Mouse (Mus musculus): ENCODE results near the gene Ank3. TPM values are rescaled to one million over a fixed set of nuclear protein-coding genes. Genes with fewer than 3 reads are reported as not detected.

The Ank3 gene
- polyA plus RNA-seq, 1 experiment from 2014 or later = 8.3 TPM

DNA sequence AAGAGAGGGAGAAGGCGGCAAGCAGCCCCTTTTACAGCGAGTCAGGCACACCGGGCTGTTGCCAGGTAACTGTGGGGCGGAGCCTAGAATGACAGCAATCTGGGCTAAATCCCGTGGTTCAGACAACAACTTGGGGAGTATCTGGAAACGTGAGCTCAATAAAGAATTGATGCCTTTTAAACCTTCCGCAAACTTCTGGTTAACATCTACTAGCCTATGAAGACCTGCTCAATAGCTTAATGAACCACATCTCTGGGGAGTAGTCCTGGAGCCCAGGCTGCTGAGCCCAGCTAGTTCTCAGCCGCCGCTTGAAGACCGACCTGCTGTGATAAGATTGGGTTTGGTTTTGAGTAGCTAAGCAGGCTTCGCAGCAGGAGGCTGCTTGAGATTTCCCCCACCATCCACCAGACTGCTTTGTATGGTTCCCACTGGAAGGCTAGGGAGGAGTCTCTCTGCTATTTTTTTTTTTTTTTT lies 175.7 kb downstream of the Ank3 start:
- Histone ChIP-seq H3K27me3 (peaks cover 15% of the 10 kb centered on the region), H3K36me3 (replicated peaks) (no peaks in the 10 kb centered on the region), H3K4me3 (replicated peaks) (no peak overlapping the region), H3K9ac (no peak overlapping the region), H3K4me1 (replicated peaks) (no peaks in the 10 kb centered on the region), H3K9me3 (replicated peaks) (no peaks in the 10 kb centered on the region), H3K4me2 (no peak overlapping the region), H3K27ac (replicated peaks) (no peak overlapping the region)
- no peak for ATAC-seq (ENCODE audit: insufficient read depth)
- 6% methylated on average over 11 of the region's 11 CpGs for WGBS (ENCODE audit: insufficient replicate concordance)

- no peaks in the 10 kb centered on the region for H3K9me3 ChIP-seq (replicated peaks)
- H3K9ac ChIP-seq = no peak overlapping the region
- H3K27ac ChIP-seq (replicated peaks) = no peak overlapping the region
- no peaks in the 10 kb centered on the region for H3K36me3 ChIP-seq (replicated peaks)
- ATAC-seq (ENCODE audit: insufficient read depth) = no peak
- peaks cover 15% of the 10 kb centered on the region for H3K27me3 ChIP-seq
- no peak overlapping the region for H3K4me3 ChIP-seq (replicated peaks)
- WGBS (ENCODE audit: insufficient replicate concordance) = 30% methylated on average over 9 of the region's 9 CpGs
- H3K4me1 ChIP-seq (replicated peaks) = no peaks in the 10 kb centered on the region
- H3K4me2 ChIP-seq = no peak overlapping the region
Measured at GRCm38 (mm10) chr10:69574894-69575293, 176.3 kb downstream of the Ank3 start.

GRCm38 (mm10) chr10:69575451-69575850 lies 176.9 kb downstream of the Ank3 start:
- 58% methylated on average over 6 of the region's 6 CpGs for WGBS (ENCODE audit: insufficient replicate concordance)
- Histone ChIP-seq H3K36me3 (replicated peaks) (no peaks in the 10 kb centered on the region), H3K4me2 (no peak overlapping the region), H3K4me3 (replicated peaks) (no peak overlapping the region), H3K9me3 (replicated peaks) (no peaks in the 10 kb centered on the region), H3K9ac (no peak overlapping the region), H3K4me1 (replicated peaks) (no peaks in the 10 kb centered on the region), H3K27me3 (peaks cover 15% of the 10 kb centered on the region), H3K27ac (replicated peaks) (no peak overlapping the region)
- ATAC-seq (ENCODE audit: insufficient read depth) = no peak

- 55% methylated on average over 7 of the region's 7 CpGs for WGBS (ENCODE audit: insufficient replicate concordance)
- peaks cover 15% of the 10 kb centered on the region for H3K27me3 ChIP-seq
- ATAC-seq (ENCODE audit: insufficient read depth) = no peak
- H3K4me1 ChIP-seq (replicated peaks) = no peaks in the 10 kb centered on the region
- no peaks in the 10 kb centered on the region for H3K9me3 ChIP-seq (replicated peaks)
- H3K4me3 ChIP-seq (replicated peaks) = no peak overlapping the region
- H3K4me2 ChIP-seq = no peak overlapping the region
- no peaks in the 10 kb centered on the region for H3K36me3 ChIP-seq (replicated peaks)
- H3K27ac ChIP-seq (replicated peaks) = no peak overlapping the region
- no peak overlapping the region for H3K9ac ChIP-seq
Measured at GRCm38 (mm10) chr10:69576264-69576663, 177.7 kb downstream of the Ank3 start.

DNA sequence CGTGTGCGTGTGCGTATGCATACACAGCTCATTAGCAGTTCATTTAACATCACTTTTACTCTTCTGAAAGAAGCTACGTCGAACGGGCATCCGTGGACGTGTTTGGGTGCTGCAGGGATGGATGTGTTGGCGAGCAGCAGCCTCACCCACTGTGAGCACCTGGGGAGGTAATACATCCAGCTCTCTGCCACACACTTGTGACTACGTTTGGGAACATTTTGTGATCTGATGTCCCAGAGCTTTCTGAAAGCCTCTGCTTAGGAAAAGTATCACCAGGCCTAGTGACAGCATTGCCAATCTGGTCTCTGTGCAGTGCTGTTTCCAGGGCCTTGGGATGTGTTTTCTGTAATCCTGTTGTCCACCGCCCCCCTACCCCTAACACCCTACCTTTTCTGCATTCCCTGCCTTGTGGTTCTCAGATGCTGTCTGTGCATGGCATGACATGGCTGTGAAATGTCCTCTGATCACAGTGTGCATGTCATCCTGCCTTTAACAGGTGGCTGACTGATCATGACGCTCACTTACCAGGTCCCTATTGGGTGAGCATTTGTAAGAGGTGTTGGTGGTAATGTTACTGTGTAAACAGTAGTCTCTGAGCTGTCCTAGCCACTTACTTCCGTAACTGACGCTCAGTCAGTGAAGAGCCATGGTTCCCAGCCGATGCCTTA lies 178.6 kb downstream of the Ank3 start:
- ATAC-seq (ENCODE audit: insufficient read depth) = no peak
- H3K9me3 ChIP-seq (replicated peaks) = no peaks in the 10 kb centered on the region
- no peaks in the 10 kb centered on the region for H3K36me3 ChIP-seq (replicated peaks)
- H3K27ac ChIP-seq (replicated peaks) = no peak overlapping the region
- no peaks in the 10 kb centered on the region for H3K4me1 ChIP-seq (replicated peaks)
- H3K27me3 ChIP-seq = peaks cover 11% of the 10 kb centered on the region
- H3K9ac ChIP-seq = no peak overlapping the region
- 63% methylated on average over 15 of the region's 15 CpGs for WGBS (ENCODE audit: insufficient replicate concordance)
- H3K4me3 ChIP-seq (replicated peaks) = no peak overlapping the region
- no peak overlapping the region for H3K4me2 ChIP-seq

DNA sequence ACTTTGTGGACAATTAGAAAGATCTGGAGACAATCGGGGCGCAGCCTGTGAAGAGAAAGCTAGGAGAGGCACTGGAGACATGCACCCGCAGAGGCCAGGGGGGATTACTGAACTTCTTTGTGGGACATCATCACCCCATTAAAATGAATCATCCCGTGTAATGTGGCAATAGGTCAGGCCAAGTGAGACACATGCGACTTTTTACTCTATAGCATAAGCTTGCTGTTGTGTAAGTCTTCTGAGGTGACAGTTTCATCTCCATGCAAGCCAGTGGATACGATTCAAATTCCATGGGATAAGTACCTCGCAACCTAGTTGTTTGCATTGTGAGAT lies 179.1 kb downstream of the Ank3 start:
- Histone ChIP-seq H3K9me3 (replicated peaks) (no peaks in the 10 kb centered on the region), H3K9ac (no peak overlapping the region), H3K36me3 (replicated peaks) (no peaks in the 10 kb centered on the region), H3K4me2 (no peak overlapping the region), H3K27me3 (peaks cover 7% of the 10 kb centered on the region), H3K4me1 (replicated peaks) (no peaks in the 10 kb centered on the region), H3K27ac (replicated peaks) (no peak overlapping the region), H3K4me3 (replicated peaks) (no peak overlapping the region)
- 68% methylated on average over 7 of the region's 7 CpGs for WGBS (ENCODE audit: insufficient replicate concordance)
- ATAC-seq (ENCODE audit: insufficient read depth) = no peak

DNA sequence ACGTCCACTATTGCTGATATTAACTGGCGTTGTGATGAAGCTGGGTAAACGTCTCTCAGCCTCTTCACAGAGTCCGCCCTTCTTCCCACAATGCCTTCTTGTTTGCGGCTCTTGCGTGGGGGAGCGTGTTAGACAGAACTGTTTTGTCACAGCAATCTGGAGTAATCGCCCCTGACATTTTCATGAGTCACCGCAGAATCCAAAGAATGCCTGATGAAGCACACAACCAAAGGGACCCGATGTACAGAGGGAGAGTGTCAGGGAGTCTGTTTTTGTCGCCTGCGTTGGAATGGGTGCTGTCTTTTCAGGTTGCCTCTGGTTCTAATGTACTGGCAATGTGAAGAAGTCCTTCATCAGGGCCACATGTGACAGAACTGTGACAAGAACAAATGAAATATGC lies 181.0 kb downstream of the Ank3 start:
- peaks cover 1% of the 10 kb centered on the region; the same call in 1 of the 2 replicates for H3K4me1 ChIP-seq (replicated peaks)
- no peaks in the 10 kb centered on the region for H3K9me3 ChIP-seq (replicated peaks)
- H3K9ac ChIP-seq = no peak overlapping the region
- no peaks in the 10 kb centered on the region for H3K27me3 ChIP-seq
- H3K4me2 ChIP-seq = no peak overlapping the region
- WGBS (ENCODE audit: insufficient replicate concordance) = 72% methylated on average over 12 of the region's 12 CpGs
- no peak overlapping the region for H3K27ac ChIP-seq (replicated peaks)
- no peak for ATAC-seq (ENCODE audit: insufficient read depth)
- H3K36me3 ChIP-seq (replicated peaks) = no peaks in the 10 kb centered on the region
- no peak overlapping the region for H3K4me3 ChIP-seq (replicated peaks)

- Histone ChIP-seq H3K9me3 (replicated peaks) (no peaks in the 10 kb centered on the region), H3K27me3 (no peaks in the 10 kb centered on the region), H3K27ac (replicated peaks) (no peak overlapping the region), H3K9ac (no peak overlapping the region), H3K4me3 (replicated peaks) (no peak overlapping the region), H3K36me3 (replicated peaks) (no peaks in the 10 kb centered on the region), H3K4me1 (replicated peaks) (peaks cover 5% of the 10 kb centered on the region), H3K4me2 (no peak overlapping the region)
- 60% methylated on average over 2 of the region's 2 CpGs for WGBS (ENCODE audit: insufficient replicate concordance)
- ATAC-seq (ENCODE audit: insufficient read depth) = no peak
Measured at GRCm38 (mm10) chr10:69581525-69581924, 183.0 kb downstream of the Ank3 start.

DNA sequence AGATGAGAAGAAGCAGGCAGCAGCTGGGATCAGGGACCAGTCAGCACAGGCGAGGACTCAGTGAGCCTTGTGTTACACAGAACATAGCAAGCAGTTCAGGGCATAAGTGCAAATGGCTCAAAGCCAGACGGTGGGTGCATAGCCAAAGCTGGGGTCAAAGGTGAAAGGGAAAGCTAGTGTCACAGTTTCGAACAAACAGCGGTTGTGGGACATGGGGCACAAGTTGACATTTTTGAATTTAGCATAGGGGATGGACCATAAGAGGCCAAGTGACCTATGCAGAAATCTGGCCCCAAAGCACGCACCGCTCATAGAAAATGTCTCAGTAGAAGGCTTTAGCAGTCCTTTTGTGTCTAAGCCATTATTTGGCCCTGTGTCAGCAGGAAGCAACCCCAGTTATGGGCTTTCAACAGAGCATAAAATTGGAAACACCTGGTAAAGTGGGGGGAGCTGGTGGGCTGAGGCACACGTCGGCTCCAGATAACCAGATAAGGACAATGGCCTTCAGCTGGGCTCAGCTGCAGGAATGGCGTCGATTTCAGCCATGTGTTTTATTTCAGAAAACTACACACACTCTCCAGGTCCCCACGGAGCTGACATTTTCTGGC lies 185.4 kb downstream of the Ank3 start:
- peak; percentile 70 for ATAC-seq (ENCODE audit: insufficient read depth)
- Histone ChIP-seq H3K4me2 (no peak overlapping the region), H3K4me1 (replicated peaks) (peaks cover 5% of the 10 kb centered on the region), H3K9me3 (replicated peaks) (no peaks in the 10 kb centered on the region), H3K27me3 (no peaks in the 10 kb centered on the region), H3K9ac (no peak overlapping the region), H3K4me3 (replicated peaks) (no peak overlapping the region), H3K27ac (replicated peaks) (0 out of 2 replicates have a peak overlapping the region, but pooled peaks have one; percentile 24), H3K36me3 (replicated peaks) (no peaks in the 10 kb centered on the region)
- 48% methylated on average over 11 of the region's 11 CpGs for WGBS (ENCODE audit: insufficient replicate concordance)

GRCm38 (mm10) chr10:69584566-69584965 lies 186.0 kb downstream of the Ank3 start:
- H3K4me1 ChIP-seq (replicated peaks) = peaks cover 5% of the 10 kb centered on the region
- no peak overlapping the region for H3K27ac ChIP-seq (replicated peaks)
- no peak overlapping the region for H3K4me3 ChIP-seq (replicated peaks)
- no peaks in the 10 kb centered on the region for H3K36me3 ChIP-seq (replicated peaks)
- no peak for ATAC-seq (ENCODE audit: insufficient read depth)
- no peak overlapping the region for H3K4me2 ChIP-seq
- 70% methylated on average over 5 of the region's 5 CpGs for WGBS (ENCODE audit: insufficient replicate concordance)
- no peaks in the 10 kb centered on the region for H3K27me3 ChIP-seq
- no peaks in the 10 kb centered on the region for H3K9me3 ChIP-seq (replicated peaks)
- H3K9ac ChIP-seq = no peak overlapping the region

DNA sequence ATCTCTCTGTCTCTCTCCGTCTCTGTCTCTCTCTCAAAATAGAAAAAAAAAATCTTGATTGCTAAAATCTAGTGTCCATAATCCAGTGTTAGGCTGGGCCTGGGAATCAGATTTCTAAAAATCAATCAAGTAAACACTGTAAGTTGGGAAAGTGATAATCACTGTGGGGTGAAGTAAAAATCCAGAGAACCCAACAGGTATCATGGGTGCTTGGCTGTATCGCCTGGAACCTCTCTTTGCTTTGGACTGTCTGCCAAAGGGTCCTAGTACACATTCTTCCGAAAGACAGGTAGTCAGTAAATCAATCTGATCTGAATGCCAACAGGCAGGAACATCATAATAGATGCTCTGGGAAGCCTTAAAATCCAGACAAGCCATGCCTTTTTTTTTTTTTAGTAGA lies 186.7 kb downstream of the Ank3 start:
- H3K4me3 ChIP-seq (replicated peaks) = no peak overlapping the region
- peaks cover 5% of the 10 kb centered on the region for H3K4me1 ChIP-seq (replicated peaks)
- H3K27ac ChIP-seq (replicated peaks) = no peak overlapping the region
- no peak for ATAC-seq (ENCODE audit: insufficient read depth)
- no peak overlapping the region for H3K9ac ChIP-seq
- H3K36me3 ChIP-seq (replicated peaks) = no peaks in the 10 kb centered on the region
- H3K27me3 ChIP-seq = no peaks in the 10 kb centered on the region
- no peak overlapping the region for H3K4me2 ChIP-seq
- no peaks in the 10 kb centered on the region for H3K9me3 ChIP-seq (replicated peaks)
- 60% methylated on average over 3 of the region's 3 CpGs for WGBS (ENCODE audit: insufficient replicate concordance)
